Mouse (Mus musculus) naive thymus-derived CD4-positive, alpha-beta T cell, adult 5 months (primary cell): ENCODE measurements around the gene Gm20498. TPM values are rescaled to one million over a fixed set of nuclear protein-coding genes. Genes with fewer than 3 reads are reported as not detected.

Source experiments
- polyA plus RNA-seq: library from polyadenylated mRNA; unstranded; fragments of 100-300 nt; shearing (Covaris generic); gene quantifications from one replicate; pipeline ENCODE4 v1.2.1, GENCODE M21; 2017

The Gm20498 gene
- 8.9 TPM for polyA plus RNA-seq

GRCm38 (mm10) chr12:81532316-81533028, at the start of gene Gm20498, which contains the start of gene Synj2bp:
Gene Gm20498 (minus strand): TSS chr12:81532905.
Gene Synj2bp (minus strand): TSS chr12:81532911.

DNA sequence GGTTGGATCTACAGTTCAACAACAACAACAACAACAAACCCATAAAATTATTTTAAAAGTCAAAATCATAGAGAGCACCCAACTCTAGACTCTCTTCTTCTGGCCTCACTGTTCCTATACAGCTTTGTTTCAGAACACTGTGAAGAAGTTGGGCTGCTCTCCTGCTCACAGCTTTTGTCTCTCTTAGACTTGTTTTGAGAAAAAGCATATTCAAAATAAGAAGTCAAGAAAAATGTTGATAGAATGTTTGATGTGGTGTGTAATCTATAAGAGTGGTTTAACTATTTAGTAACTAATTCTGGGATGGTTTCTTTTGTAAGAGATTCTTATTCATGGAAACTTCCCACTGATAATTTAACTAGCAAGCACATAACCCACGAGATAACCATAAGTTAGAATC, 35.7 kb upstream of the Gm20498 start, which contains the start of gene Adam21:
Gene Adam21, minus strand, starts transcription at position 101 of the 400 bp plus-strand sequence.

GRCm38 (mm10) chr12:81484727-81485191, 47.9 kb downstream of the Gm20498 start, which contains the start of gene Cox16:
Gene Cox16 (minus strand): TSS chr12:81485127.

DNA sequence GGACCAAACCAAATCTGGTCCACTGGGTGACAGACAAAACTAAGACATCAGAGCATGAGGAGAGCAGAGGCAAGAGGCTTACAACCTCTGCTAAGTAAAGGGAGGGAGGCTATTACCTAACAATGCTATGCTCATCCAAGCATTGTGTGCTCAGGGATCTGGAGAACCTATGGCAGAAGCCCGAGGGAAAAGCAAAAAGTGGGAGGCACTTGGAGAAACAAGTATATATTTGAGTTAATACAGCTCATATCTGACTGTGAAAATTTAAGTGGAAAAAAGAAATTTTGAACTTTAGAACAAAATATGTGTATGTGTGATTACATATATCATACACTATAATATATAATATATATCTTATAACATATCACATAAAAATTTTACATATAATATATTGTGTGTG, 110.9 kb downstream of the Gm20498 start, which contains the start of gene Adam4:
Gene Adam4, minus strand, starts transcription at position 101 of the 400 bp plus-strand sequence.

GRCm38 (mm10) chr12:81379364-81379763, 153.3 kb downstream of the Gm20498 start, which contains the start of gene Gm4787:
Gene Gm4787 (minus strand): TSS chr12:81379464.

DNA sequence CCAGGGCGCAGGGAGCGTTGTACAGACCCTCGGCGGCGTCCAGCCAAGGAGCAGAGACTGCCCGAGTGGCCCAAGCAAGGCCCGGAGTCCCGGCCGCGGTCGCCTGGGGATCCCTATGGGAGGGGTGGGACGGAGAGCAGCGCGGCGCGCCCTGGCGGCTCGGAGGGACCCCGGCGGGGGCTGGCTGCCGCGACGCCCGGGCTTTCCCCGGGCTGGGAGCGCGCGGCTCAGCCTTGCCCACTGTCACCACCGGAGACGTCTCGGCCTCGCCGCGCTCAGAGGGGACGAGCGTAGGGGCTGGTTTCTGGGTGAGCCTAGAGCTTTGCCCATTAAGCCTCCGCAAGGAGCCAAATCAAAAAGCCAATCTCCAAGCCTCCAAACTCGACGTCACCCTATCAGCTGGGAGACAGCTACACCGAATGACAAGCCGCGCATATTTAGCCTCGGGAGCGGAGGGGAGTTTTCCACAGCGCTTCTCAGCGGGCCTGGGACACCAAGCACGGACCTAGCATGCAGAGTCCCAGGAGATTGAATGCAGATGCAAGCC, 199.8 kb downstream of the Gm20498 start, which contains the start of gene Slc8a3:
Gene Slc8a3, minus strand, starts transcription at position 306 of the 547 bp plus-strand sequence.

Other genes starting within 250 kb of the Gm20498 start
- gene Slc8a3, start 199.7 kb downstream of the Gm20498 start, polyA plus RNA-seq: not detected
- 0.14 TPM for gene Gm4787, start 153.4 kb downstream of the Gm20498 start, polyA plus RNA-seq
- not detected for gene Adam4, start 111.0 kb downstream of the Gm20498 start, polyA plus RNA-seq
- 211 TPM for gene Cox16, start 47.8 kb downstream of the Gm20498 start, polyA plus RNA-seq
- 45.5 TPM for gene Synj2bp, start within 50 bp of the Gm20498 start, polyA plus RNA-seq
- not detected for gene Adam21, start 35.6 kb upstream of the Gm20498 start, polyA plus RNA-seq
- gene Med6, start 62.1 kb upstream of the Gm20498 start, polyA plus RNA-seq: 28.5 TPM
- not detected for gene Ttc9, start 98.3 kb upstream of the Gm20498 start, polyA plus RNA-seq
- gene Map3k9, start 248.3 kb upstream of the Gm20498 start, polyA plus RNA-seq: 5.9 TPM